In genomic region chr14:21053151-21053550, GRCm38 (mm10) we compare ENCODE assay signal across 8 mouse cellular contexts. TPM values are rescaled to one million over a fixed set of nuclear protein-coding genes. Genes with fewer than 3 reads are reported as not detected.
DNase-seq lines count a peak whose midpoint lies in the region; ATAC-seq and TF ChIP-seq lines count a peak whose summit lies in the region.

No protein-coding gene starts in this region.

- H3K36me3 ChIP-seq in kidney, embryonic 16.5 days (ENCODE audit: insufficient read depth, low read length), result no peaks in the 10 kb centered on the region
- H3K36me3 ChIP-seq in limb, embryonic 12.5 days, result no peaks in the 10 kb centered on the region
- no peaks in the 10 kb centered on the region for H3K36me3 ChIP-seq in neural tube, embryonic 14.5 days (ENCODE audit: control insufficient read depth, insufficient read depth, low read length)

- no peaks in the 10 kb centered on the region for H3K27me3 ChIP-seq in kidney, embryonic 16.5 days (ENCODE audit: insufficient read depth, low read length)
- H3K27me3 ChIP-seq in limb, embryonic 12.5 days, result no peaks in the 10 kb centered on the region
- no peaks in the 10 kb centered on the region for H3K27me3 ChIP-seq in neural tube, embryonic 14.5 days (ENCODE audit: control insufficient read depth, insufficient read depth, low read length)

- peak overlapping the region; percentile 62 for H3K4me3 ChIP-seq in kidney, embryonic 16.5 days (ENCODE audit: low read length)
- H3K4me3 ChIP-seq in embryonic fibroblast, embryonic 13.5 days (ENCODE audit: insufficient read depth, low read length), result peak overlapping the region; percentile 83
- peak overlapping the region; percentile 87 for H3K4me3 ChIP-seq in limb, embryonic 12.5 days (replicated peaks)
- H3K4me3 ChIP-seq in neural tube, embryonic 14.5 days (ENCODE audit: low read depth, low read length), result peak overlapping the region; percentile 72

- TF ChIP-seq CTCF in embryonic fibroblast, embryonic 13.5 days (IDR thresholded peaks at IDR 0.05; ENCODE audit: borderline replicate concordance, insufficient read depth, low read length), result no peak

- H3K4me2 ChIP-seq in kidney, embryonic 16.5 days (replicated peaks; ENCODE audit: low read depth, low read length), result peak overlapping the region; percentile 86
- peak overlapping the region; percentile 85 for H3K4me2 ChIP-seq in limb, embryonic 12.5 days
- peak overlapping the region; percentile 80 for H3K4me2 ChIP-seq in neural tube, embryonic 14.5 days (ENCODE audit: low read depth, low read length)

- H3K27ac ChIP-seq in kidney, embryonic 16.5 days (ENCODE audit: low read length), result 0 out of 2 replicates have a peak overlapping the region, but pooled peaks have one; percentile 97
- H3K27ac ChIP-seq in embryonic fibroblast, embryonic 13.5 days (ENCODE audit: insufficient read depth, low read length), result peak overlapping the region; percentile 45
- no peak overlapping the region for H3K27ac ChIP-seq in limb, embryonic 12.5 days
- H3K27ac ChIP-seq in neural tube, embryonic 14.5 days (ENCODE audit: low read depth, low read length), result no peak overlapping the region

- no peak for DNase-seq in kidney, adult 18-20 months
- DNase-seq in yolk sac, embryonic 10.5 days (ENCODE audit: low spot score), result no peak
- DNase-seq in cerebellum, postnatal 4 days (ENCODE audit: low spot score in 2 of 2), result no peak
- DNase-seq in left cerebral cortex, adult 18-20 months (ENCODE audit: low spot score in 2 of 2), result no peak

- no peak for ATAC-seq in kidney, embryonic 16.5 days (ENCODE audit: low FRiP score, low TSS enrichment)
- ATAC-seq in limb, embryonic 12.5 days (ENCODE audit: insufficient number of reproducible peaks, insufficient read depth, low FRiP score, low TSS enrichment, low read depth), result no peak
- ATAC-seq in neural tube, embryonic 14.5 days (ENCODE audit: low read depth), result no peak

- H3K4me1 ChIP-seq in kidney, embryonic 16.5 days (ENCODE audit: insufficient read depth, low read length), result peaks cover 10% of the 10 kb centered on the region
- 0 out of 2 replicates have a peak, but pooled peaks cover 2% of the 10 kb centered on the region for H3K4me1 ChIP-seq in embryonic fibroblast, embryonic 13.5 days (ENCODE audit: control insufficient read depth, insufficient read depth, low read length)
- H3K4me1 ChIP-seq in limb, embryonic 12.5 days (replicated peaks), result 0 out of 2 replicates have a peak, but pooled peaks cover 3% of the 10 kb centered on the region
- H3K4me1 ChIP-seq in neural tube, embryonic 14.5 days (ENCODE audit: control insufficient read depth, insufficient read depth, low read length), result no peaks in the 10 kb centered on the region

- WGBS in kidney, embryonic 16.5 days, result 6% methylated on average over 8 of the region's 8 CpGs
- WGBS in limb, embryonic 12.5 days, result 9% methylated on average over 8 of the region's 8 CpGs
- WGBS in neural tube, embryonic 14.5 days, result 13% methylated on average over 8 of the region's 8 CpGs

- H3K9ac ChIP-seq in kidney, embryonic 16.5 days (replicated peaks; ENCODE audit: low read length), result peak overlapping the region; percentile 70
- peak overlapping the region; percentile 57 for H3K9ac ChIP-seq in limb, embryonic 12.5 days (replicated peaks)
- peak overlapping the region; percentile 66; the same call in 1 of the 2 replicates for H3K9ac ChIP-seq in neural tube, embryonic 14.5 days (replicated peaks; ENCODE audit: low read depth, low read length)

- H3K9me3 ChIP-seq in kidney, embryonic 16.5 days (ENCODE audit: low read length), result peaks cover 3% of the 10 kb centered on the region; the same call in 1 of the 2 replicates
- no peaks in the 10 kb centered on the region for H3K9me3 ChIP-seq in limb, embryonic 12.5 days
- no peaks in the 10 kb centered on the region for H3K9me3 ChIP-seq in neural tube, embryonic 14.5 days (ENCODE audit: control insufficient read depth, low read length)

- no peak for TF ChIP-seq POLR2A in embryonic fibroblast, embryonic 13.5 days (IDR thresholded peaks at IDR 0.05; ENCODE audit: low read depth, low read length)

RNA-seq across cellular contexts. Expression of gene Adk, which starts 0.8 kb away (rescaled TPM):
- polyA plus RNA-seq in kidney, embryonic 16.5 days (2015; fragmentation: Nextera tagmentation; extraction: Ambion mirVana), result 158 and 167 TPM in 2 replicates
- 114 and 117 TPM in 2 replicates for polyA plus RNA-seq in embryonic fibroblast, embryonic 13.5 days (2011; ENCODE audit: insufficient read length, low read depth, missing spikeins)
- polyA plus RNA-seq in limb, embryonic 12.5 days (2016; fragmentation: Nextera tagmentation; extraction: Ambion mirVana), result 155 TPM in 2 replicates
- polyA plus RNA-seq in neural tube, embryonic 14.5 days (2014; fragmentation: Nextera tagmentation; extraction: Ambion mirVana), result 33.5 and 35.4 TPM in 2 replicates
- 10 to 100 TPM; 65.1 to 77.9 TPM for total RNA-seq in left cerebral cortex, adult 18-20 months (2021)

RNA-seq across cellular contexts. Expression of gene Ap3m1, which starts 0.8 kb away (rescaled TPM):
- polyA plus RNA-seq in kidney, embryonic 16.5 days (2015; fragmentation: Nextera tagmentation; extraction: Ambion mirVana), result 79.1 and 82.5 TPM in 2 replicates
- 99.0 and 102 TPM in 2 replicates for polyA plus RNA-seq in embryonic fibroblast, embryonic 13.5 days (2011; ENCODE audit: insufficient read length, low read depth, missing spikeins)
- 75.0 and 79.9 TPM in 2 replicates for polyA plus RNA-seq in limb, embryonic 12.5 days (2016; fragmentation: Nextera tagmentation; extraction: Ambion mirVana)
- polyA plus RNA-seq in neural tube, embryonic 14.5 days (2014; fragmentation: Nextera tagmentation; extraction: Ambion mirVana), result 90.6 and 95.6 TPM in 2 replicates
- 10 to 100 TPM; 64.8 to 67.4 TPM for total RNA-seq in left cerebral cortex, adult 18-20 months (2021)

Comparison
In these comparisons a context has a peak if more than half of its experiments do, and no peak if none do; other contexts are left out.
1. H3K27ac ChIP-seq: peak in kidney, embryonic 16.5 days (single experiment) and embryonic fibroblast, embryonic 13.5 days (single experiment); none in limb, embryonic 12.5 days (single experiment) and neural tube, embryonic 14.5 days (single experiment).
2. Peak in every context shown above with its lines, with median percentiles within 50 percentile points of each other: H3K4me2 ChIP-seq, H3K4me3 ChIP-seq and H3K9ac ChIP-seq.